Mouse (Mus musculus) MEL (cell line): ENCODE results near the gene Zfp182.

ENCODE experiments used
- CHD2 ChIP-seq: IDR thresholded peaks from 2 replicates; pipeline ENCODE4 v1.6.1; 2011; ENCODE audit warnings: low read length, improper control_type of control experiment
- CTCF ChIP-seq, 3 experiments: IDR thresholded peaks in 2 of 3; conservative IDR thresholded peaks in 1 of 3; 2 replicates each; pipeline ENCODE4 v1.5.1; 2011 to 2012; ENCODE audit warnings: low read length in 3 of 3, low read depth in 2 of 3, mild to moderate bottlenecking in 2 of 3, improper control_type of control experiment in 1 of 3, inconsistent platforms in 1 of 3, mixed read lengths in 1 of 3, moderate library complexity in 1 of 3; ENCODE audit not compliant: control insufficient read depth in 1 of 3, insufficient read depth in 1 of 3, poor library complexity in 1 of 3, severe bottlenecking in 1 of 3
- ELF1 ChIP-seq: IDR thresholded peaks from 2 replicates; pipeline ENCODE4 v1.6.1; 2014; ENCODE audit warnings: low read depth, mild to moderate bottlenecking, inconsistent platforms, low read length, improper control_type of control experiment, moderate library complexity
- EP300 ChIP-seq, 2 experiments: IDR thresholded peaks; 2 replicates each; pipeline ENCODE4 v1.6.1; 2011; ENCODE audit warnings: improper control_type of control experiment in 2 of 2, low read length in 2 of 2, low read depth in 1 of 2, mild to moderate bottlenecking in 1 of 2
- GATA1 ChIP-seq: IDR thresholded peaks from 2 replicates; pipeline ENCODE4 v1.6.1; 2011; ENCODE audit warnings: low read depth, low read length, improper control_type of control experiment
- POLR2A ChIP-seq, 2 experiments: IDR thresholded peaks; 2 replicates each; pipeline ENCODE4 v1.6.1; 2011 to 2012; ENCODE audit warnings: low read length in 2 of 2, mild to moderate bottlenecking in 2 of 2, control low read depth in 1 of 2, improper control_type of control experiment in 1 of 2, low read depth in 1 of 2, moderate library complexity in 1 of 2; ENCODE audit not compliant: control insufficient read depth in 1 of 2, insufficient read depth in 1 of 2, poor library complexity in 1 of 2
- USF2 ChIP-seq, 2 experiments: IDR thresholded peaks; 2 replicates each; pipeline ENCODE4 v1.6.1; 2011 to 2012; ENCODE audit warnings: improper control_type of control experiment in 2 of 2, low read length in 2 of 2, borderline replicate concordance in 1 of 2, inconsistent platforms in 1 of 2, low read depth in 1 of 2, mild to moderate bottlenecking in 1 of 2; ENCODE audit not compliant: insufficient read depth in 1 of 2
- ZC3H11A ChIP-seq: IDR thresholded peaks from 2 replicates; pipeline ENCODE4 v1.6.1; 2012; ENCODE audit warnings: low read depth, mild to moderate bottlenecking, inconsistent platforms, low read length, improper control_type of control experiment
- ZMIZ1 ChIP-seq: IDR thresholded peaks from 2 replicates; pipeline ENCODE4 v1.6.1; 2012; ENCODE audit warnings: low read depth, mild to moderate bottlenecking, inconsistent platforms, low read length, improper control_type of control experiment, moderate library complexity
- ZNF384 ChIP-seq: IDR thresholded peaks from 2 replicates; pipeline ENCODE4 v1.6.1; 2012; ENCODE audit warnings: low read depth, mild to moderate bottlenecking, inconsistent platforms, low read length, improper control_type of control experiment

DNA sequence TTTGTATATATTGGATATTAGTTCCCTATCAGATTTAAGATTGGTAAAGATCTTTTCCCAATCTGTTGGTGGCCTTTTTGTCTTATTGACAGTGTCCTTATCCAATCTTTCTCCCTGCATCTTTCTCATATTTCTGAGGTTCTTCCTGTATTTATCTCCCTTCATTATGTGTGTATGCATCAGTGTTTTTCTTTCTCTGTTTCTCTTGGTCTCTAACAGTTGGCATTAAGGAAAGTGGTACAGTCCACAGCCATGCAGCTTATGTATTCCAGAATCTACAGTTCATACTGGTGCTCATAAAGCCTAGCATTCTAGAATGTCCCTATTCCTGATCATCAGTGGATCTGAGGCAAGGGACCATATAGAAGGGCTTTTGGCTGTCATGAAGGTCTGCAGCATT lies 6.0 kb upstream of the Zfp182 start, which contains the start of gene Spaca5:
- TF ChIP-seq ZC3H11A (no peak), CTCF (IDR thresholded peaks at IDR 0.05 in 2 of 3, conservative IDR thresholded peaks at IDR 0.05 in 1 of 3; ENCODE audit: control insufficient read depth in 1 of 3, insufficient read depth in 1 of 3, low read depth in 2 of 3, low read length in 3 of 3, poor library complexity in 1 of 3, severe bottlenecking in 1 of 3) (no peak), CHD2 (no peak), POLR2A (IDR thresholded peaks at IDR 0.05; ENCODE audit: control insufficient read depth in 1 of 2, insufficient read depth in 1 of 2, low read depth in 1 of 2, low read length in 2 of 2, poor library complexity in 1 of 2) (no peak), EP300 (IDR thresholded peaks at IDR 0.05; ENCODE audit: low read depth in 1 of 2, low read length in 2 of 2) (no peak), GATA1 (no peak), USF2 (IDR thresholded peaks at IDR 0.05; ENCODE audit: borderline replicate concordance in 1 of 2, insufficient read depth in 1 of 2, low read depth in 1 of 2, low read length in 2 of 2) (no peak), ELF1 (no peak), ZMIZ1 (no peak), ZNF384 (no peak)
